Mouse (Mus musculus): ENCODE measurements at regions not wholly inside any gene's neighbourhood (a gene's known extent, or its start where the extent isn't known, plus 50 kb on each side); places are given as distances from the start of the nearest gene placed in this dataset.

- no peak for TF ChIP-seq MAX (IDR thresholded peaks at IDR 0.05; ENCODE audit: low read depth)
- no peak for TF ChIP-seq POLR2A (IDR thresholded peaks at IDR 0.05; ENCODE audit: insufficient read length, low read depth)
- no peak for TF ChIP-seq REST (IDR thresholded peaks at IDR 0.05; ENCODE audit: insufficient read depth, insufficient read length)
- no peak for TF ChIP-seq TCF3 (IDR thresholded peaks at IDR 0.05; ENCODE audit: insufficient read length, low read depth)
- TF ChIP-seq MYOG (IDR thresholded peaks at IDR 0.05; ENCODE audit: control insufficient read depth in 1 of 3, insufficient read depth in 1 of 3, insufficient read length in 2 of 3, low read depth in 2 of 3), result no peak
- Histone ChIP-seq H3K36me3 (ENCODE audit: control insufficient read depth, insufficient read depth) (no peaks in the 10 kb centered on the region), H3K4me2 (ENCODE audit: low read depth) (no peak overlapping the region), H3K4me3 (no peak overlapping the region), H3K27me3 (ENCODE audit: control insufficient read depth, insufficient read depth, insufficient read length) (no peaks in the 10 kb centered on the region), H3ac (ENCODE audit: control insufficient read depth, insufficient read length) (no peak overlapping the region), H3K79me2 (ENCODE audit: control insufficient read depth, insufficient read depth) (no peaks in the 10 kb centered on the region)
Observed at GRCm38 (mm10) chr8:127860376-127860775, 498.0 kb upstream of the Nrp1 start.

DNA sequence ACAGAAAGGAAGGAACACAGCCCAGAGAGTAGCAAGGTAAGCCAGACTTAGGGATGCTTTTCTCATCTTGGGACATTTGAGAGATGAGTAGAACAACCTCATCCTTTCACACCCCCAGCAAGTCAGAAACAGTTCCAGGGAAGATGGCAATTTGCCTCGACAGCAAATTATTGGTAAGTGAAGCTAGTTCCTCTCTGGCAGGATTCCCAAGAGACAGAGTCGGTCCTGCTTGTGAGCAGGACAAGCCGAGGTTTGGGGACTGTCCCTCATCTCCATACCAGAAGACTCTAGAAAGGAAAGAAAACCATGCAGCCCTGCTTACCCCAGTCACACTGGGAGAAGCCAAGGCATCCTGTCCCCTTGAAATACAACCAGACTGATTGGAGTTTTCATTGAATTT is 497.5 kb upstream of the Nrp1 start:
- Histone ChIP-seq H3K36me3 (ENCODE audit: control insufficient read depth, insufficient read depth) (no peaks in the 10 kb centered on the region), H3K4me2 (ENCODE audit: low read depth) (no peak overlapping the region), H3K79me2 (ENCODE audit: control insufficient read depth, insufficient read depth) (no peaks in the 10 kb centered on the region), H3ac (ENCODE audit: control insufficient read depth, insufficient read length) (no peak overlapping the region), H3K4me3 (no peak overlapping the region), H3K27me3 (ENCODE audit: control insufficient read depth, insufficient read depth, insufficient read length) (no peaks in the 10 kb centered on the region)
- TF ChIP-seq USF1 (IDR thresholded peaks at IDR 0.05; ENCODE audit: low read depth), result no peak
- no peak for TF ChIP-seq CEBPB (IDR thresholded peaks at IDR 0.05; ENCODE audit: insufficient read depth, poor library complexity, severe bottlenecking)
- TF ChIP-seq MAX (IDR thresholded peaks at IDR 0.05; ENCODE audit: low read depth), result no peak
- no peak for TF ChIP-seq POLR2AphosphoS2 (IDR thresholded peaks at IDR 0.05; ENCODE audit: insufficient read length, low read depth)
- no peak for TF ChIP-seq TCF12 (IDR thresholded peaks at IDR 0.05; ENCODE audit: insufficient read depth, poor library complexity, severe bottlenecking)
- TF ChIP-seq E2F4 (IDR thresholded peaks at IDR 0.05; ENCODE audit: insufficient read depth), result no peak

GRCm38 (mm10) chr8:127884641-127885040 is 473.8 kb upstream of the Nrp1 start:
- H3K27me3 ChIP-seq (ENCODE audit: control insufficient read depth, insufficient read depth, insufficient read length), result no peaks in the 10 kb centered on the region
- H3K36me3 ChIP-seq (ENCODE audit: control insufficient read depth, insufficient read depth), result no peaks in the 10 kb centered on the region
- no peak overlapping the region for H3ac ChIP-seq (ENCODE audit: control insufficient read depth, insufficient read length)
- no peak overlapping the region for H3K4me3 ChIP-seq
- no peaks in the 10 kb centered on the region for H3K79me2 ChIP-seq (ENCODE audit: control insufficient read depth, insufficient read depth)
- H3K4me2 ChIP-seq (ENCODE audit: low read depth), result no peak overlapping the region
- TF ChIP-seq POLR2A (IDR thresholded peaks at IDR 0.05; ENCODE audit: insufficient read length, low read depth), result no peak
- TF ChIP-seq MYOD1 (IDR thresholded peaks at IDR 0.05; ENCODE audit: control insufficient read depth in 1 of 3, insufficient read length in 2 of 3, low read depth in 2 of 3), result no peak
- TF ChIP-seq TCF12 (IDR thresholded peaks at IDR 0.05; ENCODE audit: insufficient read depth, poor library complexity, severe bottlenecking), result no peak
- no peak for TF ChIP-seq MAX (IDR thresholded peaks at IDR 0.05; ENCODE audit: low read depth)
- TF ChIP-seq MYOG (IDR thresholded peaks at IDR 0.05; ENCODE audit: control insufficient read depth in 1 of 3, insufficient read depth in 1 of 3, insufficient read length in 2 of 3, low read depth in 2 of 3), result no peak
- TF ChIP-seq E2F4 (IDR thresholded peaks at IDR 0.05; ENCODE audit: insufficient read depth), result no peak
- TF ChIP-seq TCF3 (IDR thresholded peaks at IDR 0.05; ENCODE audit: insufficient read length, low read depth), result no peak

GRCm38 (mm10) chr8:127885211-127885610 is 473.2 kb upstream of the Nrp1 start:
- Histone ChIP-seq H3K79me2 (ENCODE audit: control insufficient read depth, insufficient read depth) (no peaks in the 10 kb centered on the region), H3K4me2 (ENCODE audit: low read depth) (no peak overlapping the region), H3K27me3 (ENCODE audit: control insufficient read depth, insufficient read depth, insufficient read length) (no peaks in the 10 kb centered on the region), H3ac (ENCODE audit: control insufficient read depth, insufficient read length) (no peak overlapping the region), H3K4me3 (no peak overlapping the region), H3K36me3 (ENCODE audit: control insufficient read depth, insufficient read depth) (no peaks in the 10 kb centered on the region)
- TF ChIP-seq TCF3 (IDR thresholded peaks at IDR 0.05; ENCODE audit: insufficient read length, low read depth) (no peak), E2F4 (IDR thresholded peaks at IDR 0.05; ENCODE audit: insufficient read depth) (no peak)

GRCm38 (mm10) chr8:127885831-127886230 is 472.6 kb upstream of the Nrp1 start:
- Histone ChIP-seq H3K36me3 (ENCODE audit: control insufficient read depth, insufficient read depth) (no peaks in the 10 kb centered on the region), H3K4me2 (ENCODE audit: low read depth) (no peak overlapping the region), H3K27me3 (ENCODE audit: control insufficient read depth, insufficient read depth, insufficient read length) (no peaks in the 10 kb centered on the region), H3K79me2 (ENCODE audit: control insufficient read depth, insufficient read depth) (no peaks in the 10 kb centered on the region), H3K4me3 (no peak overlapping the region), H3ac (ENCODE audit: control insufficient read depth, insufficient read length) (no peak overlapping the region)
- no peak for TF ChIP-seq MYOD1 (IDR thresholded peaks at IDR 0.05; ENCODE audit: control insufficient read depth in 1 of 3, insufficient read length in 2 of 3, low read depth in 2 of 3)
- TF ChIP-seq REST (IDR thresholded peaks at IDR 0.05; ENCODE audit: insufficient read depth, insufficient read length), result no peak
- no peak for TF ChIP-seq POLR2AphosphoS2 (IDR thresholded peaks at IDR 0.05; ENCODE audit: insufficient read length, low read depth)
- no peak for TF ChIP-seq E2F4 (IDR thresholded peaks at IDR 0.05; ENCODE audit: insufficient read depth)
- TF ChIP-seq CEBPB (IDR thresholded peaks at IDR 0.05; ENCODE audit: insufficient read depth, poor library complexity, severe bottlenecking), result no peak
- TF ChIP-seq TCF3 (IDR thresholded peaks at IDR 0.05; ENCODE audit: insufficient read length, low read depth), result no peak
- TF ChIP-seq MYOG (IDR thresholded peaks at IDR 0.05; ENCODE audit: control insufficient read depth in 1 of 3, insufficient read depth in 1 of 3, insufficient read length in 2 of 3, low read depth in 2 of 3), result no peak
- no peak for TF ChIP-seq POLR2A (IDR thresholded peaks at IDR 0.05; ENCODE audit: insufficient read length, low read depth)
- TF ChIP-seq TCF12 (IDR thresholded peaks at IDR 0.05; ENCODE audit: insufficient read depth, poor library complexity, severe bottlenecking), result no peak
- no peak for TF ChIP-seq MAX (IDR thresholded peaks at IDR 0.05; ENCODE audit: low read depth)
- no peak for TF ChIP-seq SRF (IDR thresholded peaks at IDR 0.05; ENCODE audit: control insufficient read depth, insufficient read length, low read depth)

GRCm38 (mm10) chr8:127890729-127891128 is 467.7 kb upstream of the Nrp1 start:
- Histone ChIP-seq H3K79me2 (ENCODE audit: control insufficient read depth, insufficient read depth) (no peaks in the 10 kb centered on the region), H3K4me3 (no peak overlapping the region), H3K27me3 (ENCODE audit: control insufficient read depth, insufficient read depth, insufficient read length) (no peaks in the 10 kb centered on the region), H3ac (ENCODE audit: control insufficient read depth, insufficient read length) (no peak overlapping the region), H3K36me3 (ENCODE audit: control insufficient read depth, insufficient read depth) (no peaks in the 10 kb centered on the region), H3K4me2 (ENCODE audit: low read depth) (no peak overlapping the region)
- no peak for TF ChIP-seq TCF12 (IDR thresholded peaks at IDR 0.05; ENCODE audit: insufficient read depth, poor library complexity, severe bottlenecking)

All from myocyte (in vitro differentiated cells).